Mouse (Mus musculus) urinary bladder, postnatal 0 days (tissue): ENCODE data around the gene Alkbh4. TPM values are rescaled to one million over a fixed set of nuclear protein-coding genes. Genes with fewer than 3 reads are reported as not detected.

Experiments
- microRNA-seq: library from miRNA; unstranded; fragments of <30 nt; microRNA quantifications from one replicate; pipeline ENCODE4, GENCODE M21; 2016
- polyA plus RNA-seq: library from polyadenylated mRNA; unstranded; fragments of >200 nt; fragmentation: Nextera tagmentation; extraction: Ambion mirVana; gene quantifications from 2 replicates; pipeline ENCODE4 v1.2.1, GENCODE M21; 2015

The Alkbh4 gene
- polyA plus RNA-seq: 6.6 and 7.3 TPM in 2 replicates

DNA sequence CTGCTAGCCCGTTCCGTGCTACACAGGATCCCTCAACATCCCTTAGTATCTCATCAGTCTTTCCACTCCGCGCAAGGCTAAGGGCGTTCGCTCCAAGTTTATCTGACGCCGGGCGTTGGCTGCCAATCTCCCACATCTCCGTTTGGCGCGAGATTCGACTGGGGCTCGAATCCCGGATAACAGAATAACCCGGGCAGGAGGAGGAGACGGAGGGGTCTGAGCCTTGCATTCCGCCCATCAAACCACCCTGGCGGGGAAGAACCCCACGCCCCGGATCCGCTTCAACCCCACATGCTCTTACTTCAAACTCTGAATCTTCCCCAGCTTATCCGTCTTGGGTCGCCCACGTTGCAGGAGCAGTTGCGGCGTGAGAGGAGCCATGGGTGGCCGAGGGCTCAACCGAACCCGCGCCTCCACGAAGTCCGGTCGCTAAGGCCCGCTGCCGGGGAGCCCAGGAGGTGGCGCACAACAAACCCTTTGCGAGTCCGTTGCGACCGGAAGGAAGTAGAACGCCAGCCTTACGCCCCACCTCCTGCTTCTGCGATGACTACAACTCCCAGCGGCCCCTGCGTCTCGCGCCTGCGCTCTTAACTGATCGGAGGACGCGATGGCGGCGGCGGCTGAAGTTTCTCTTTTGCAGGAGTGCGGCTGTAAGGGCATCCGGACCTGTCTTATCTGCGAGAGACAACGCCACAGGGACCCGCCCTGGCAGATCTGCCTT is at the start of gene Alkbh4, which contains the start of gene Lrwd1:
Alkbh4 (plus strand) TSS at position 576 of the 721 bp plus-strand sequence.
Lrwd1 (minus strand) TSS at position 504 of the 721 bp plus-strand sequence.

DNA sequence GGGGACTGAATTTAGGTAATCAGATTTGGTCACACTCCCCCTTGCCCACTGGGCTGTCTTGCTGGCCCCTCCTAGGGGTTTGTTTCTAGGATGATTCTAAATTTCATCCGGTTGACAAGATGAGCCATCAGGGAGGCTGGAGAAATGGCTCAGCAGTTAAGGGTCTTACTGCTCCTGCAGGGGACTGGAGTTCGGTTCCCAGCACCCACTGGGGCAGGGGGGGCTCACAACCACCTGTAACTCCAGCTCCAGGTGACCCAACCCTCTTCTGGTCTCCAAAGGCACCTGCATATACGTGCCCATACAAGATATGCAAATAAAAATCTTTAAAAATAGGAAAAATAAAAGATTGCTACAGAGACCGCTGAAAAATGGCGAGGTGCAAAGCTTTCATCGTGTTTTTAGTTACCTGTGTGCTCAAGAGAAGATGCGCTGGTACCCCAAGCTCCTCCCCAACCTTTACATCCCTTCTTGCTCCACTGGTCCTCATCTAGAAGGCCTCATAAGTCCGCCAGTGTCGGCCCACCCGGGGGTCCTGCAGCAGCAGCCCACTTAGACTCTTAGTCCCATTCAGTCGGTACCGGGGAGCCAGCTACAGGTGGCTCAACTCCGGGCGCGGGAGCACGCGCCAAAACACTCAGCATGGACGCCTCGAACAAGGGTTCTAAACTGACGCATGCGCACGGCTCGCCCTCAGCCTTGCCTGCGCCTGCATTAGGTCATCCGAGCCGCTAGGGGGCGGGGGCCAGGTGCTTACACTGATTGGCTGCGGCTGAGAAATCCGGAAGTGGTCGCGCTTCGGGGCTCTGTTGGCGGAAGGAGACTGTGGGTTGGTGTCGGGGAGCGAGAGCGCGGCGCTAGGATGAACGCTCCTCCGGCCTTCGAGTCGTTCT is 19.8 kb upstream of the Alkbh4 start, which contains the start of gene Polr2j:
Polr2j (plus strand) TSS at position 741 of the 893 bp plus-strand sequence.

DNA sequence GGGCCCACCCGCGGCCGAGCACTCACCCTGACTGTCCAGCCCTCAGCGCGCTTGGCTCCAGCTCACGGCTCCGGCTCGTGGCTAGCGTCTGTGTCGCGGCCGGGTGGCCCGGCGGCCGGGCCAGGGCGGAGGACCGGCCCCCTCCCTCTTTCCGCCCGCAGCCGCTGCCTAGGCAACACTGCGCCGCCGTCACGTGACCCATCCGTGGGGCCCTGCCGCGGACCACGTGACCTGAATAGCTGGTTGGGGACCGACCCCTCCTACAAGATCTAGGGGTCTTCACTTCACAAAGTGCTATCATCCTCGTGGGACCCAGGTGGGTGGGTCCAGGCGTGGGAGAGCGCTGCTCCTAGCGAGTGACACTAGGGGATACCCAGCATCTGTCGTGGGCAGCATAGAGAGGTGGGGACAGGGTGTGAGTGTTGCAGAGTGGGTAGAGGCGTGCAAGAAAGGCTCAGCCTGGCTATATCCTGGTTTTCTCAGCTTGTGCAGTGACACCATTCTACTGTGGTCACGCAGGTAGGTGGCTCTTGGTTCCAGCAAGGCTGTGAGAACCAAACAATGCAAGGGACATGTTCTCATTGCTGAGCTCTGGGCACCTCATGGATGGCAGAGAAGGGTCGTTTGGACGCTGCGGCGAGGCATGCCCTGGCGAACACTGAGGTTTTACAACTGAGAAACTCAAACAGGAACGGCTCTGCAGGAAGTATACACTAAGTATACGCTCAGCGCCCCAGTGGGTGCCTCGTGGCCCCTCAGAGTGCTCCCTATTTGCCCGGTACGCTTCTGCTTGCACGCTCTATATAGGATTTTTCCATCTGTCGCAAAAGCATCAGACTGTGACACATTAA is 34.8 kb downstream of the Alkbh4 start, which contains the start of gene Orai2:
Orai2 (minus strand) TSS at position 202 of the 851 bp plus-strand sequence.

Small RNA genes lying within 50 kb of the gene (microRNA-seq; reads per million reads assigned to microRNA genes)
- gene Mir7035: not detected

Other genes starting within 250 kb of the Alkbh4 start
- gene Hspb1, start 248.2 kb upstream of the Alkbh4 start, polyA plus RNA-seq: 1,184 and 1,507 TPM in 2 replicates
- 126 and 146 TPM in 2 replicates for gene Ywhag, start 201.5 kb upstream of the Alkbh4 start, polyA plus RNA-seq
- gene Ssc4d, start 161.6 kb upstream of the Alkbh4 start, polyA plus RNA-seq: 2.0 and 2.9 TPM in 2 replicates
- not detected in 2 replicates for gene Zp3, start 156.0 kb upstream of the Alkbh4 start, polyA plus RNA-seq
- 18.1 and 18.9 TPM in 2 replicates for gene Dtx2, start 141.3 kb upstream of the Alkbh4 start, polyA plus RNA-seq
- gene Upk3b, start 97.7 kb upstream of the Alkbh4 start, polyA plus RNA-seq: 119 and 139 TPM in 2 replicates
- 55.0 and 58.6 TPM in 2 replicates for gene Upk3bl, start 81.7 kb upstream of the Alkbh4 start, polyA plus RNA-seq
- 5.5 and 6.1 TPM in 2 replicates for gene Rasa4, start 52.2 kb upstream of the Alkbh4 start, polyA plus RNA-seq
- 135 and 146 TPM in 2 replicates for gene Polr2j, start 19.5 kb upstream of the Alkbh4 start, polyA plus RNA-seq
- gene Lrwd1, start 72 bp upstream of the Alkbh4 start, polyA plus RNA-seq: 12.4 and 14.1 TPM in 2 replicates
- gene Orai2, start 34.6 kb downstream of the Alkbh4 start, polyA plus RNA-seq: 5.9 and 6.2 TPM in 2 replicates
- 32.1 and 34.8 TPM in 2 replicates for gene Prkrip1, start 62.8 kb downstream of the Alkbh4 start, polyA plus RNA-seq
- 1.2 and 3.3 TPM in 2 replicates for gene Sh2b2, start 110.4 kb downstream of the Alkbh4 start, polyA plus RNA-seq